Mouse (Mus musculus): Measurements from ENCODE around the gene Serhl. TPM values are rescaled to one million over a fixed set of nuclear protein-coding genes. Genes with fewer than 3 reads are reported as not detected.

Gene Serhl
- polyA plus RNA-seq, 1 experiment from 2014 or later: 58.9 TPM

GRCm38 (mm10) chr15:83106426-83106825 lies 17.1 kb downstream of the Serhl start:
- H3K27me3 ChIP-seq (ENCODE audit: control insufficient read depth, insufficient read depth, low read length): no peaks in the 10 kb centered on the region
- no peaks in the 10 kb centered on the region for H3K9me3 ChIP-seq (ENCODE audit: control insufficient read depth, low read depth, low read length)
- ATAC-seq (ENCODE audit: insufficient number of reproducible peaks, insufficient read depth, low FRiP score, low read depth): no peak
- no peak overlapping the region for H3K9ac ChIP-seq (replicated peaks; ENCODE audit: low read depth, low read length)
- H3K4me3 ChIP-seq (ENCODE audit: low read depth, low read length): no peak overlapping the region
- 81% methylated on average over 6 of the region's 6 CpGs for WGBS
- H3K4me1 ChIP-seq (ENCODE audit: control insufficient read depth, insufficient read depth, low read length): no peaks in the 10 kb centered on the region
- no peaks in the 10 kb centered on the region; the same call in 1 of the 2 replicates for H3K36me3 ChIP-seq (ENCODE audit: control insufficient read depth, insufficient read depth, low read length)
- no peak overlapping the region for H3K27ac ChIP-seq (ENCODE audit: low read length)
- H3K4me2 ChIP-seq (replicated peaks; ENCODE audit: low read depth, low read length): no peak overlapping the region

DNA sequence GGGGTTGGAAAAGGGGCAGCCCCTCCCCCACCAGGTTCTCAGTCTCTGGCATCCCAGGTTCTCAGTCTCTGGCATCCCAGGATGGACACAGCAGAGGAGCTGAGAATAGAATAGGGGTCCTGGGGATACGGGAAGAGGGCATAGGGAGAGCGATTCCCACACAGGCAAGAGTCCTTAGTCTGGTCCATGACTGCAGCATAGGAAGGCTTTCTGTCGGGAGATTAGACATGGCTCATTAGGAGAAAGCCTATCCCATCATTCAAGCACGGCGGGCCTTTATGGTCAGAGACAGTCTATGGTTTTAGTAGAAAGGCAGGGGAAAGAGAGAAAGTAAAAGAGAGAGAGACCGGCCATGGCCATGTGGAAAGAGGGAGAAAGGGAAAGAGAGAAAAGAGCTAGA lies 18.5 kb downstream of the Serhl start:
- no peak overlapping the region for H3K27ac ChIP-seq (ENCODE audit: low read length)

GRCm38 (mm10) chr15:83111290-83111689 lies 22.0 kb downstream of the Serhl start:
- Histone ChIP-seq H3K4me1 (ENCODE audit: control insufficient read depth, insufficient read depth, low read length) (peaks cover 7% of the 10 kb centered on the region), H3K9ac (replicated peaks; ENCODE audit: low read depth, low read length) (no peak overlapping the region), H3K36me3 (ENCODE audit: control insufficient read depth, insufficient read depth, low read length) (peaks cover 16% of the 10 kb centered on the region), H3K27ac (ENCODE audit: low read length) (no peak overlapping the region), H3K27me3 (ENCODE audit: control insufficient read depth, insufficient read depth, low read length) (no peaks in the 10 kb centered on the region), H3K4me2 (replicated peaks; ENCODE audit: low read depth, low read length) (no peak overlapping the region), H3K9me3 (ENCODE audit: control insufficient read depth, low read depth, low read length) (no peaks in the 10 kb centered on the region), H3K4me3 (ENCODE audit: low read depth, low read length) (no peak overlapping the region)
- ATAC-seq (ENCODE audit: insufficient number of reproducible peaks, insufficient read depth, low FRiP score, low read depth): no peak
- 52% methylated on average over 6 of the region's 6 CpGs for WGBS

More for the DNA sequence above, 18.5 kb downstream of the Serhl start:
- ATAC-seq (ENCODE audit: insufficient number of reproducible peaks, insufficient read depth, low FRiP score, low read depth): no peak
- Histone ChIP-seq H3K27me3 (ENCODE audit: control insufficient read depth, insufficient read depth, low read length) (no peaks in the 10 kb centered on the region), H3K4me3 (ENCODE audit: low read depth, low read length) (no peak overlapping the region), H3K4me1 (ENCODE audit: control insufficient read depth, insufficient read depth, low read length) (peaks cover 3% of the 10 kb centered on the region), H3K36me3 (ENCODE audit: control insufficient read depth, insufficient read depth, low read length) (no peaks in the 10 kb centered on the region; the same call in 1 of the 2 replicates), H3K9me3 (ENCODE audit: control insufficient read depth, low read depth, low read length) (no peaks in the 10 kb centered on the region), H3K4me2 (replicated peaks; ENCODE audit: low read depth, low read length) (no peak overlapping the region), H3K9ac (replicated peaks; ENCODE audit: low read depth, low read length) (no peak overlapping the region)
- WGBS: 72% methylated on average over 6 of the region's 6 CpGs

DNA sequence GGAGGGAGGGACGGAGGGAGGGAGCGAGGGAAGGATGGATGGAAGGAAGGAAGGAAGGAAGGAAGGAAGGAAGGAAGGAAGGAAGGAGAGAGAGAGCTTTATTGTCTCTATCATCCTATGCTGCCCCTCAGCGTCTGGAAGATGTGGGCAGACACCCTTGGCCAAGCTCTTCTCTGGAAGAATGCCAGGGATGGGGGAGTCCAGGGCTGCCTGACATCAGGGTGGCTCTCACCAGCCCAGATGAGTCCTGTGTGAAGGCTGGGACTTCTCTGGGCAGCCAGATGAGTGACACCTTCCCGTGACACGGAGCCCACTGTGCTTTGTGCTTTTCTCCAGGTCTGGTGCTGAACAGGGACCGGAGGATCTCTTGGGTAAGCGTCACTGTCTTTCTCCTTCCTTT lies 22.6 kb downstream of the Serhl start:
- no peaks in the 10 kb centered on the region for H3K27me3 ChIP-seq (ENCODE audit: control insufficient read depth, insufficient read depth, low read length)
- no peak overlapping the region for H3K4me2 ChIP-seq (replicated peaks; ENCODE audit: low read depth, low read length)
- peaks cover 20% of the 10 kb centered on the region for H3K36me3 ChIP-seq (ENCODE audit: control insufficient read depth, insufficient read depth, low read length)
- peaks cover 7% of the 10 kb centered on the region for H3K4me1 ChIP-seq (ENCODE audit: control insufficient read depth, insufficient read depth, low read length)
- no peaks in the 10 kb centered on the region for H3K9me3 ChIP-seq (ENCODE audit: control insufficient read depth, low read depth, low read length)
- no peak overlapping the region for H3K27ac ChIP-seq (ENCODE audit: low read length)
- 84% methylated on average over 7 of the region's 7 CpGs for WGBS
- no peak overlapping the region for H3K9ac ChIP-seq (replicated peaks; ENCODE audit: low read depth, low read length)
- no peak overlapping the region for H3K4me3 ChIP-seq (ENCODE audit: low read depth, low read length)
- no peak for ATAC-seq (ENCODE audit: insufficient number of reproducible peaks, insufficient read depth, low FRiP score, low read depth)

GRCm38 (mm10) chr15:83112898-83113297 lies 23.6 kb downstream of the Serhl start:
- peak; percentile 73; the same call in 1 of the 2 replicates for ATAC-seq (ENCODE audit: insufficient number of reproducible peaks, insufficient read depth, low FRiP score, low read depth)
- H3K4me3 ChIP-seq (ENCODE audit: low read depth, low read length): no peak overlapping the region
- peaks cover 7% of the 10 kb centered on the region for H3K4me1 ChIP-seq (ENCODE audit: control insufficient read depth, insufficient read depth, low read length)
- H3K9ac ChIP-seq (replicated peaks; ENCODE audit: low read depth, low read length): no peak overlapping the region
- H3K4me2 ChIP-seq (replicated peaks; ENCODE audit: low read depth, low read length): no peak overlapping the region
- no peaks in the 10 kb centered on the region for H3K9me3 ChIP-seq (ENCODE audit: control insufficient read depth, low read depth, low read length)
- no peaks in the 10 kb centered on the region for H3K27me3 ChIP-seq (ENCODE audit: control insufficient read depth, insufficient read depth, low read length)
- H3K36me3 ChIP-seq (ENCODE audit: control insufficient read depth, insufficient read depth, low read length): peaks cover 28% of the 10 kb centered on the region
- 16% methylated on average over 7 of the region's 11 CpGs for WGBS
- no peak overlapping the region for H3K27ac ChIP-seq (ENCODE audit: low read length)

GRCm38 (mm10) chr15:83114106-83114505 lies 24.8 kb downstream of the Serhl start:
- 59% methylated on average over 9 of the region's 9 CpGs for WGBS

GRCm38 (mm10) chr15:83115071-83115470 lies 25.8 kb downstream of the Serhl start:
- Histone ChIP-seq H3K9ac (replicated peaks; ENCODE audit: low read depth, low read length) (no peak overlapping the region), H3K9me3 (ENCODE audit: control insufficient read depth, low read depth, low read length) (no peaks in the 10 kb centered on the region), H3K36me3 (ENCODE audit: control insufficient read depth, insufficient read depth, low read length) (peaks cover 43% of the 10 kb centered on the region), H3K4me2 (replicated peaks; ENCODE audit: low read depth, low read length) (no peak overlapping the region), H3K27ac (ENCODE audit: low read length) (no peak overlapping the region), H3K4me1 (ENCODE audit: control insufficient read depth, insufficient read depth, low read length) (peaks cover 7% of the 10 kb centered on the region), H3K4me3 (ENCODE audit: low read depth, low read length) (no peak overlapping the region), H3K27me3 (ENCODE audit: control insufficient read depth, insufficient read depth, low read length) (no peaks in the 10 kb centered on the region)
- no peak for ATAC-seq (ENCODE audit: insufficient number of reproducible peaks, insufficient read depth, low FRiP score, low read depth)
- 82% methylated on average over 6 of the region's 6 CpGs for WGBS

More at GRCm38 (mm10) chr15:83114106-83114505, 24.8 kb downstream of the Serhl start:
- Histone ChIP-seq H3K4me2 (replicated peaks; ENCODE audit: low read depth, low read length) (no peak overlapping the region), H3K36me3 (ENCODE audit: control insufficient read depth, insufficient read depth, low read length) (peaks cover 36% of the 10 kb centered on the region), H3K27me3 (ENCODE audit: control insufficient read depth, insufficient read depth, low read length) (no peaks in the 10 kb centered on the region), H3K9me3 (ENCODE audit: control insufficient read depth, low read depth, low read length) (no peaks in the 10 kb centered on the region), H3K4me3 (ENCODE audit: low read depth, low read length) (no peak overlapping the region), H3K27ac (ENCODE audit: low read length) (no peak overlapping the region), H3K9ac (replicated peaks; ENCODE audit: low read depth, low read length) (no peak overlapping the region), H3K4me1 (ENCODE audit: control insufficient read depth, insufficient read depth, low read length) (peaks cover 7% of the 10 kb centered on the region)
- no peak for ATAC-seq (ENCODE audit: insufficient number of reproducible peaks, insufficient read depth, low FRiP score, low read depth)

GRCm38 (mm10) chr15:83118360-83118759 lies 29.1 kb downstream of the Serhl start:
- ATAC-seq (ENCODE audit: insufficient number of reproducible peaks, insufficient read depth, low FRiP score, low read depth): no peak
- no peak overlapping the region for H3K9ac ChIP-seq (replicated peaks; ENCODE audit: low read depth, low read length)
- 71% methylated on average over 7 of the region's 7 CpGs for WGBS
- H3K27me3 ChIP-seq (ENCODE audit: control insufficient read depth, insufficient read depth, low read length): no peaks in the 10 kb centered on the region
- H3K4me3 ChIP-seq (ENCODE audit: low read depth, low read length): no peak overlapping the region
- no peaks in the 10 kb centered on the region for H3K9me3 ChIP-seq (ENCODE audit: control insufficient read depth, low read depth, low read length)
- peaks cover 43% of the 10 kb centered on the region for H3K36me3 ChIP-seq (ENCODE audit: control insufficient read depth, insufficient read depth, low read length)
- peaks cover 7% of the 10 kb centered on the region; the same call in 1 of the 2 replicates for H3K4me1 ChIP-seq (ENCODE audit: control insufficient read depth, insufficient read depth, low read length)
- H3K4me2 ChIP-seq (replicated peaks; ENCODE audit: low read depth, low read length): no peak overlapping the region
- H3K27ac ChIP-seq (ENCODE audit: low read length): no peak overlapping the region

Measured in stomach, embryonic 14.5 days (tissue).